Mouse (Mus musculus) gonadal fat pad, adult 2 months (tissue): ENCODE data around the gene Sgip1. TPM values are rescaled to one million over a fixed set of nuclear protein-coding genes. Genes with fewer than 3 reads are reported as not detected.

Experiments used
- polyA plus RNA-seq: library from polyadenylated mRNA; depleted of rRNA; stranded (reverse); fragments of >200 nt; gene quantifications from 2 replicates; pipeline ENCODE4 v1.2.3, GENCODE M21; 2012; rRNA removed

The Sgip1 gene
- polyA plus RNA-seq, 1 experiment = 0.82 TPM

Other genes with a start within 250 kb of the Sgip1 start
- gene Tctex1d1, start 237.3 kb downstream of the Sgip1 start, polyA plus RNA-seq = 1.7 and 3.1 TPM in 2 replicates